Mouse (Mus musculus) mesoderm, embryonic 11.5 days (tissue): ENCODE results near the gene Crb2.

ENCODE experiments used
- DNase-seq: peaks from one replicate; pipeline ENCODE4 v3.0.0-alpha.2; 2012; ENCODE audit warnings: low read depth, low spot score

The Crb2 gene

DNA sequence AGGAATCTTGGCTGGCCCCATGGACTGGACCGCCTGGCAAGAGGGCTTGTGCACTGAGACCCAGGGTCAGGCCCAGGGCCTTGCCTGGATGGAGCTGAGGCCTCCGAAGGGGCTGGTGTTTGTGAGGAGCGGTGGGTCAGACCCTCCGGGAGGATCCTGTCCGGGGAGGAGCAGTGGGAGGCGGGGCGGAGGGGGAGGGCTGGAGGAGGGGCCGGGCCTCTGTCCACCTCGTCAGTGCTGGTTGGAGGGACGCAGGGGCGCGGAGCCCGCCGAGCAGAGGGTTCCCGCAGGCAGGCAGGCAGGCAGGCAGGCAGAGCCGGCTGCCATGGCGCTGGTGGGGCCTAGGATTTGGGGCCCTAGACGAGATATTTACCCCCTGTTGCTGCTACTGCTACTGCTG lies at the start of gene Crb2:
Gene Crb2 (plus strand): TSS at position 234 of the 400 bp plus-strand sequence.
- peak; percentile 79 for DNase-seq

DNA sequence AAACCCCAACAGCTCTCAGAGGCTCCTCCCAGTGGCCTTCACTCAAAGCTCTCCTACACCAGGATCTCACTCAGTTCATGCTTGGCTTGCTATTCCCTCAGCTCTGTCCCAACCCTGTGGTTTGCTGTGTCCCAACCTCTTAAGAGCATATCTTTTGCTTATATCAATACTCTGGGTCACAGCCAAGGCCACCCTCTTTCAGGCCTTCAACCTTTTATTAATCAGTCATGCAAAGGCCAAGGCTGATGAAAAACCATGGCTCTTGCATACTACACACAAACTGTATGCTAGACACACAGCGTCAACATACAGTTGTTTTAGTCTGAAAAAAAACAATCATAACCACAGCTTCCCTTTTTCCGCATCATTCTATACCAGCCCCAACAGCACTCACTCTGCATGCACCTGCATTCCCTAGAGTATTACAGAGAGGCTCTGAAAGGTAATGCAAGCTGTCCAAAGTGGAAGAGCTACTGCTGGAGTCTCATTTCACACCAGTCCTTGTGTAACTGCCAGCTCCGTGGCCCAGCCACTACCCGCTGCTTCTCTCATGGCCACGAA lies 44.7 kb upstream of the Crb2 start:
- no peak for DNase-seq

DNA sequence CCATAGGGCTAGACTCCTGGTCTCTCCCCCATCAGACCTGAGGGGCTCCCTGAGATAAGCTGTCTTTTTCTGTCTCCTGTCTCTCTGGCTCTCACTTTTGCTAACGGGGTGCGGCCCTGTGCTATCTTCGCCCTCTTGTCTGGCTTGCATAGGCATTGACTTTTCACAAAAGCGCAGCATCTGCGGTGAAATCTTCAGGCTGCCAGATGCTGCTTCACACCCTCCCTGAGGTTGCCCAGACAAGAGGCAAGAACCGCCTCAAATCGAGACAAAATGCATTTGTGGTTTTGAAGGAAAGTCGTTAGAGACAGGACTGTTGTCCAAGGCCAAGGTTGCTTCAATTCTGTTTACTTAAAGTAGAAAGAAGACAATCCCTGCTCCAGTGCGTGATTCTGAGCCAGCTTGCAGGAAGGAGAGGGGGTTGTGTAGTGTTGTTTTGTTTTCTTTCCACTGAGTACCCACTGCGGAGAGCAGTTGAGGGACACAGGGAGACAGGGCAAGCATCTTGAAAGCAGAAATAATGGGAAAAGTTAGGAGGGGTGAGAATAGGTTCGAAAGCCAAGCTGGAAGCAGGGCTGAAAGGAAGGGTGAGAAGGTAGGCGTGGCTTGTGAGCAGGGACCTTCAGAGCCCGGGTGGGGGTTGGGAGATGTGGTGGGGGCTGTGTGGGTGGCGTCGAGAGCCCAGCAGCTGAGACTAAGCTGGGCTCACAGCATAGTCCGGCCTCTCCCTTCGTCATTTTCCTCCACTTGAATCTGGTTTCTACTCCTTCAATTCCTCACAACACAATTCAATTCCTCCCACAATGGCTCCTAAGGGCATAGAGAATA lies 40.9 kb upstream of the Crb2 start:
- no peak for DNase-seq

DNA sequence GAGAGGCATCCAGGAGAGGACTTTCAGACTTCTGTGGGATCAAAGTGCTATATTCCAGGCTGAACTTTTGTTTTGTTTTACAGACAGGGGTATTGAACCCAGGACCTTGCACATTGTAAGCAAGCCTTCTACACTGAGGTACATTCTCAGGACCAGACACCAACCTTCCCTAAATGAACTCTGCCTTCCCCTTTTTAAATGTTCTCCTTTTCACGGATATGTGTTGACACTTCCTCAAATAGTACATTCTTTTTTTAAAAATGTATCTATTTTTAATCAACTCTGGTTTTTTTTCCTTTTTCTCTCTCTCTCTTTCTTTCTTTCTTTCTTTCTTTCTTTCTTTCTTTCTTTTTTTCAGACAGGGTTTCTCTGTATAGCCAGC lies 40.3 kb upstream of the Crb2 start:
- no peak for DNase-seq

DNA sequence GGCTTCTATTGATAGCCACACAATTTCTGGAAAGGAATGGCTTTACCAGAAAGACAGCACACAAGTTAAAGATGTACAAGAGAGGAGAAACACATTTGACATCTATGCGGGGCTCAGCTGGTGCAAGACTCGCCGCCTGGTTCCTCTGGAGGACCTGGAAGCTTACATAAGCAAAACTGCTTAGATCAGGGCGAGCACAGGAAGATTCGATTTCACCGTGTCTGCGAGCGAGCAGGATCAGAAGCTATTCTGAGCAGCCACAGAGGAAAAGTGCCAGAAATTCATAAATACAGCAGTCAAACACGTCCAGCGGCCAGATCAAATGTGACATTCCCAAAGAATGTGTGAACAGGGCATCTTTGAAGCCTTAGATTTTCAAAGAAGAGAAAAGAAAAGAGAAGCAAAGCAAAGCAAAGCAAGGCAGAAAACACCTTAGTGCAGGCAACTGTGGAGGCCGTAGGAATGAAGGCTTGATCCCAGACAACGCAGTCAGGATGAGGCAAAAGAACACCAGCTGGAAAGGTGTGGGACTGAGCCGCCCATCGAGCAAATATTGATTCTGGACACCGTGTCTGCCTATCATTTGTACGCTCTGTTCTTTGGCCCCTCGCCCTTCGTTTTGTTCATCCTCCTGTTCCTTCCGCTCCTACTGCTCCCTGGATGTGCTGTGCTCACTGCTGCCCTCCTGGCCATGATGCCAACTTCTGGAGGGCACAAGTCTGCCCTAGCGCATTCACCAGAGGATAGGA lies 34.1 kb upstream of the Crb2 start:
- DNase-seq: no peak

DNA sequence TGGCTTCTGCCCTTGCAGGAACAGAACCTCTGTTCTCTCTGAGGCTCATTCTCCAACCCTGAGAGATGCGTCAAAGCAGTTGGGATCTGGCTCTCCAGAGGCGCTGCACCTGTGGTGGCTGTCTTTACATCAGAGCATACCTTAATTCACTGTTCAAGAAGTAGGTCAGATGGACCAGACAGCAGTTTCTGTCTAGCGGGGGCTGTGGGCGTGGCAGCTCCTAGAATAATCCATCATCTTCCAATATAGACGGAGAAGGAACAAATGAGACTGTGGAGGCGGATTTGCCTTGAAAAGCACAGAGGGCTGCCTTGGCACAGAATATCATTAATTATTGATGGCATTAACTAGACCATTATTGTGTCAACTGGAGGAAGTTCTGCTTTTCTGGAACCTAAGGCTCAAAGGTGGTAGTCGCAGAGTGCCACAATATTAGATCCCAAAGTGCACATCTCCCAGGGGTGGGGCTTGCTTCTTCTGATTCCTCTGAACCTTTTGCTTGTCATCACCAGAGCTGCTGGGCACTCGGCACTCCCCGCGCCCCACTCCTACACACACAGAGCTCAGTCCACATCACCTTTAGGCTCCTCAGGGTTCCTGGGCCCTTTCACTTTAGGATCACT lies 31.2 kb upstream of the Crb2 start:
- DNase-seq: no peak

DNA sequence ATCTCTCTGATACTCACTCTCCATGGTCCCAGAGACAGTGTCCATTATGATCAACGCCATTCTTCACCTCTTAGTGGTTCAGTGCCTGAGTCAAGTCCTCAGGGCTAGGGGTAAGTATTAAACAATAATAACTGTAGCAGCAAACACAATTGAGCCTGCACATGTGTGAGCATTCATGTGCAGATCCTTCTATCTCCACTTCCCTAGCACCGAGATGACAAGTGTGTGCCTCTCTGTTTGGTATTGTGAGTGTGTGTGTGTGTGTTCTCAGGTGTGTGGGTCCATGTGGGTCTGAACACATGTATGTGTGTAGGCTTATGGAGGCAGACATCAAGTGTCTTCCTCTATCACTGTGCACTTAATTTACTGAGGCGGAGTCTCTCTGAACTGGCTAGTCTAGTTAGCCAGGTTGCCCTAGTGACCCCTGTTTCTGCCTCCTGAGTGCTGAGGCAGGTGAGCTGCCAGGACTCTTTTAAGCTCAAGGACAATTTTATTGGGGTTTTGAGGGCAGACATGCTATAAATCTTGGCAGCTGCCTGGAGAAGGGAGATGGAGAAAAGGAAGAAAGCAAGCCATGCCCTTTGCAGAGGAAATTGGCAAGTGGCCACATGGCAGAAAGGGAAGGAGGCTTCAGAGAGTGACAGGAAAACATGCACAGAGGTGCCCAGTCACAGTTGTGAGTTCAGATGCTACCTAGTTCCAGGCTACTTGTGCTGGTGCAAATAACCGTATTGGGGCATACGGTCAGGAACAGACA lies 29.6 kb upstream of the Crb2 start:
- DNase-seq: no peak

DNA sequence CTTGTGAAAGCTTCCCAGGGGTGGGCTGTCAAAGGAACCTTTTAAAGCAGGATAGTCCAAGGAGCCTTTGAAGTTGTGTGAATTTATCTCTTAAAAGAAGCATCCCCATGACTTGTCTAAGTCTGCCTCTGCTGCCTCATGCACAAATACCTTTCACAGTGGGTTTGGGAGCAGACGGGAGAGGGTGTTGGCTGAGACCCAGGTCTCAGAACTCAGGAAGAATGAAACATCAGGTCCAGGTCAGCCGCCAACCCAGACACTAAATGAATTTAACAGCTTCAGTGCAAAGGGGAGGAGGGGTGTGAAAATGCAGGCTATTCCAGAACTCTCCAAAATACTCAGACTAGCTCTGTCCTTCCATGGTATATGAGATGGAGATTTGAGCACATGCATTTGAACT lies 28.1 kb upstream of the Crb2 start:
- no peak for DNase-seq

DNA sequence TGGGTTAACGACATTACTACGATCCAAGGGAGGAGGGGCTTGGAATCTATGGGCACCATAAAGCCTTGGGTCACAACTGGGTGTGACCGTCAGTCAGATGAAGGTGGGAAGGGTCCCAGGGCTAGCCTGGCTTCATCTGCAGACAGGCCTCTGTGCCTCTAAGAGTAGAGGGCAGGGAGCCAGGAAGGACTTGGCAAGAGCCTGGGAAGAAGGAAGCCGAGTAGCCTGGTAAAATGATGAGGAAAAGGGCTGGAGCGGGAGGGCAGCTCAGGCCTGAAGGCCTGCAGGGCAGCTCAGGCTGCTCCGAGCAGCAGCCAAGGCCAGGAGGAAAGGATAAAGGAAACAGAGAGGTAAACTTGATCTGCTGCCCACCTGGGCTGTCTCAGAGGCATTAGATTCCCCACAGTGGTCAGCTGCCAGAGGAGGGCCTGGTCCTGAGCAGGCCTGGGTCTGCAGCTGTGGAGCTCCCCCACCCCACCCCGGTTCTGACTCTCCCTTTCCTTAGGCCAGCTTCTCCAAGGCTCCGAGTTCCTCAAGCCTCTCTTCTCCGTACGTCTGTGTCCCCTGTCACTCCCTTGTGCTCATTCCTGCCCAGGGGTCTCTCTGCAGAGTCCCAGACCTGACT lies 27.5 kb upstream of the Crb2 start:
- DNase-seq: no peak

DNA sequence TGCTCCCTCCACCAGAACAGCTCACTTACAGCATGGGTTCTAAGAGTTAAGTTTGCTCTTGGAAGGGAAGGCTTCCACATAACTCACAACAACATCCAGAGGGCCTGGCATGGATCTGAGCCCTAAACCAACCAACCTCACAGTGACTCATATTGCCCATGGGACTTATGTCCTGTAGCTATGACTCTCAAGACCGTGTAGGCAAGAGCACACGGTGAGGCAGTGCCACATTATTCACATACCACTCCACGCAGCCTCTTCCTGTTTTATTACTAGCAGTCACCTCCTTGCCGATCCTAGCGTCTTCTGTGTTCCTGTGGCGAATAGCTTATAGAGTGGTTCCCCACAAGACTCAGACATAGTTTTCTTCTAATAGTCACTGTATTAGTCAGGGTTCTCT lies 26.7 kb upstream of the Crb2 start:
- DNase-seq: no peak

DNA sequence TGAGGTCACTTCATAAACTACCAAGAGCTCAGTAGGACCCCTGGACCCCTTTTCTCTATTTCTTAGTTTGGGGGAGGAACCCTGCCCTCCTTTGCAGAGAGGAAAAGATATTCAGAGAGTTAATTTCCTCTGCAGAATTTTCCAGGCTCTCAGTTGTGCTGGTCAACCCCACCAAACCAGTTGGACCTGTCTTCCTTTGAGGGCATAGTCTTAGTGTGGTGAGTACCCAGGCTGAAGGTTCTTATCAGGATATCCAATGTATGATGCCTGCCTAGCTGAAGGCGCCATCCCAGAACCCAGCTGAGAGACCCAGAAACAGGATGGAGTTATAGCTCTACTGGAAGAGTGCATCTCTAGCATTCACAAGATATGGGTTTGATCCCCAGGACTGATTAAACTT lies 24.9 kb upstream of the Crb2 start:
- no peak for DNase-seq

DNA sequence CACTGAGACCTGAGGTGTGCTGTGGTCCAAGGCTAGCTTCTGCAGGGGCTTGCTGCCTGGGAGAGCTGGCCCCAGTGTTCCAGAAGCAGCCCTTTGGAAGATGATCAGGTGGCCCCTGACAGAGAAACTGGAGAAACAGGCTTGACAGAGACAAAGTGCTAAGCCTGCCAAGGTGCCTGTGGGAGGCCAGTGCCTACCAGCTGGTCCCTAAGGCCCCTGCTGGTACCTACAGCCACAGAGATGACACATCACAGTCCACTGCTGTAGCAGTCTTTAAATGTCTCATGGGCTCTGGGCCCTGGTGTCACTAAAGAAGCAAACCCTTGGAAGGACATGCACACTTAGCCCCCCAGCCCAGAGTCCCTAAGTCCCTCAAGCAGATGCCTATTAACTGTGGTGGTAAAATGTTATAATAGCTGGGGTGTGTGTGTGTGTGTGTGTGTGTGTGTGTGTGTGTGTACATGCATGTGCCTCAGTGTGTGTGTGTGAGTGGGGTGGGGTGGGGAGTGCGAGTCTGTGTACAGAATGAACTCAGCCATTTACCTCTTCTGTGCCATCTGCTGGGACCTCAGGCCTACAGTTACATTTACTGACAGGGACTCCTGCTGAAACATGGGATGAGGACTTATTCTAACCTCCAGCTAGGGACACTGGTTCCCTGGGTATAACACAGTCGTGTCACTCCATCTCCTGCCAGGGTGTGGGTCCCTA lies 19.7 kb upstream of the Crb2 start:
- no peak for DNase-seq

DNA sequence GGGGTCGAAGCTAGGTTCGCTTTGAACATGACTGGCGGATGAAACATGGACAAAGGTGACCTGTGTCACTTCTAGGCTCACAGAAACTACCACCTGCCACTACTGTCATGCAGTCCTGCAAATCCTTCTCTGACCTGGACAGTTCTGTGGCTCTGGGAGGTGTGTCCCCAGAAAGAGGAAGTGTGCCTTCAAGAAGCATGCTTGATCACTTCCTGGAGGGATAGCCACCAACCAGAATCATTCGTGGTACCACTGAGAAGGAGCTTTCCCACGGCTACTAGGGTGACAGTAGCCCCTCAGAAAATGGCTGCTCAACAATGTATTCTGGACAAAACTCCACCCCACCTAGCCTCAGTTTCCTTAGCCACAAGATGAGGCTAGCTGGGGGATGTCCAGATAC lies 19.0 kb upstream of the Crb2 start:
- no peak for DNase-seq

DNA sequence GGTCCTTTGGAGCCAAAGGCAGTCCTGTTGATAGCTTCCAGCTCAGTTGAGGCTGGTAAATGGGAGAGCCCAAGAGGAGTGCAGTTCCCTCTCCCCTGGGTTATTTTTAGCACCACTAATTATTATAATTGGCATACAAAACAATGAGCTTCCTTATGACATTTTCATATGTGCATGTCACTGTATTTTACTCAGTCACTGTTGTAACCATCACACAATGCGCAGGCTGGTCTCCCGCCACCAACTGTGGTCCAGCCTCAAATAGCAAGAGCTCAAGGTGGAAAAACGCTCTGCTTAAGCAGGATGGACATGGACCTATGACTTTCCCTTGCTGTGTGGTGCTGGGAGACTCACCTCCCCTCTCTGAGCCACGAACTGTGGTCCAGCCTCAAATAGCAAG lies 18.3 kb upstream of the Crb2 start:
- no peak for DNase-seq

DNA sequence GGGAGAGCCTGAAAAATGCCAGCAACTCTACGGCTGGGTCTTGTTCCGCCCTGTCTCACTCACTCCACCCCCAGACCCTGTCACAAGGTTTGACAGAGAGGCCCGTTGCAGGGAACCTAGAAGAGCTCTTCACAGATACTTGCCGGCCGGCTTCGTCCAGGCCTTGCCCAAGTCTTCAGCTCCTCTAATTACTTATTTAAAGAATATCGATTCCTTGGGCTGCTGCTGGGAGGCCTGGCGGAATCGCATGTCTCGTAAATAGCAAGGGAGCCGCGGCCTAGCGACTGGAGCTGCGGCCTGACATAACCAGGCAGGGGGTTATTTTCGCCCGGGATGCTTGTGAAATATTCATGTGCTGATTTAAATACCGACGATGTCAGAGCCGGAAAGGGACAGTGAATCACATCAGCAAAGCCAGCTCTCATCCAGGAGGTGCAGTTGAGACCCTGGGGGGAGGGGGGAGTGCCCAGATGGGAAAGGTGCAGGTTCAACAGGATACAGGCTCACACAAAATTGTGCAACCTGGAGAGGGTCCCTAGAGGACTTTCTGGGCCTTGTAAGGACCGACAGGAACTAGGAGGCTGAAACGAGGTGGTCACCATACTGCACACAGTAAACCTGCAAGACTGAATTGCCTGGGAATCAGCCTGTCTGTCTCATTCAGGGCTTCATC lies 17.6 kb upstream of the Crb2 start:
- peak; percentile 53 for DNase-seq

DNA sequence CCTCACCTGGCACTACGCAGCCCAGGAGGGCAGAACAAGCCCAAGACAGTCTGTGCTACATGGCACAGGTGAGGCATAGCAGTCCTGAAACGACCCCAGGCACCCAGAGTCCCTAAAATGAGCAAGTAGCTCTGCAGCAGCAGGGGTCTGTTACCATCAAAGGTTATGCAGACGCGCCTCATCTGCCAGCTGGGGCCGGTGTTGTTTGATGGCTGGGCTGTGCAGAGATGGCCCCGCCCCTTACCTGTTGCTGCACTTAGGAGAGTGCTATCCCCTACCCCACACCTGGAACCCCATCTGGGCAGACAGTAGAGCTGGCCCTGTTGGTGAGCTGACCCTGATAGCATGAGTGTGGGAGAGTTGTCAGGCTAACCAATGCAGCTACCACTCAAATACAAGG lies 15.4 kb upstream of the Crb2 start:
- DNase-seq: no peak

DNA sequence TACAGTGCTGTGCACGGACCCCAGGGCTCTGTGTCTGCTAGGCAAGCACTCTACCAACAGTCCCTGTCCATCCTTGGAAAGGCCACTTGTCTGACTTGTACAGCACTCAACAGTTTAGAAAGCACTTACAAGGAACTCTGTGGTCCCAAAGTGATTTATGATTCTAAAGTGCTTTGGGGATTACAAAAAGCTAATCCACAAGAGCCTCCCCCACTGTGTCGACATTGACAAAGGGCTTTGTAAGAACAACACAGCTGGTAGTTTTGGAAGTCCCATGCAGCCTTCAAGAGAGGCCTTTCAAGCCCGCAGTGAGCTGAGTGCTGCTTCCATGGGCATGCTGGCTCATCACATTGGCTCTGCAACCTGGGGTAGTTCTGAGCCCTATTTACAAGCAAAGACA lies 12.4 kb upstream of the Crb2 start:
- peak; percentile 78 for DNase-seq

DNA sequence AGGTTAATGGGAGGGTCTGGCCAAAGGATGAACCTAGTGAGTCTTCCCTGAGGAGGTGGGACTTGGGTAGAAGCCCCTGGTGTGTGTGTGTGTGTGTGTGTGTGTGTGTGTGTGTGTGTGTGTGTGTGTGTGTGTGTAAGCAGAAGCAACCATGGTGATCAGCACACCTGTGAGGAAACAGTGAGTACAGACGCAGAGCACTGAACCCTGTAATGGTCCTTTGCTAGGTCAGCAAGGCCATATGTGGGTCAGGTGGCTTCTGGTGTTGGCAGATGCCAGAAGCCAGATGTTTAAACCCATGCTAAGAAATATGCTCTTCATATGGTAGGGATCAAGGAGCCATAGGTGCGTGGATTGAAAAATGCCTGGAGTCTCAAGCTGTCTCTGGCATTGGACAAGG lies 11.5 kb upstream of the Crb2 start:
- DNase-seq: no peak

DNA sequence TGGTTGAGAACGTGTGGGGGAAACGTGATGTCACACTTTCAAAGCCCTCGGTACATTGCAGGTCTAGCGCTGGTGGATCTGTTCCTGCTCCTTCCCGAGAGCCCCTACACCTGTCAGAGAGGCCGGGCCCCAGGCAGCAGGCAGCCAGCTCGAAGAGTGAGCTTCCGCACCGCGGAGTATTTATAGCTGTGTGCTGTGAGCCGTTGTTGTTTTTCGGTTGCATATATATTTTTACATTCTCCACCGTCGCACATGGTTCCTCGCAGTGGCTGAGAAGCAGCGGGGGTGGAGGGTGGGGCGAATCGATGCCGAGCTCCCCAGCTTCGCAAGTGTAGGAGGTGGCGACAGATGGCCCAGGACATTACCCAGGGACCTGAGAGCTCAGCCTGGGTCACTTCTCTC lies 11.0 kb upstream of the Crb2 start:
- DNase-seq: no peak
